Mouse (Mus musculus): ENCODE data around the gene Trim37.

Gene Trim37

DNA sequence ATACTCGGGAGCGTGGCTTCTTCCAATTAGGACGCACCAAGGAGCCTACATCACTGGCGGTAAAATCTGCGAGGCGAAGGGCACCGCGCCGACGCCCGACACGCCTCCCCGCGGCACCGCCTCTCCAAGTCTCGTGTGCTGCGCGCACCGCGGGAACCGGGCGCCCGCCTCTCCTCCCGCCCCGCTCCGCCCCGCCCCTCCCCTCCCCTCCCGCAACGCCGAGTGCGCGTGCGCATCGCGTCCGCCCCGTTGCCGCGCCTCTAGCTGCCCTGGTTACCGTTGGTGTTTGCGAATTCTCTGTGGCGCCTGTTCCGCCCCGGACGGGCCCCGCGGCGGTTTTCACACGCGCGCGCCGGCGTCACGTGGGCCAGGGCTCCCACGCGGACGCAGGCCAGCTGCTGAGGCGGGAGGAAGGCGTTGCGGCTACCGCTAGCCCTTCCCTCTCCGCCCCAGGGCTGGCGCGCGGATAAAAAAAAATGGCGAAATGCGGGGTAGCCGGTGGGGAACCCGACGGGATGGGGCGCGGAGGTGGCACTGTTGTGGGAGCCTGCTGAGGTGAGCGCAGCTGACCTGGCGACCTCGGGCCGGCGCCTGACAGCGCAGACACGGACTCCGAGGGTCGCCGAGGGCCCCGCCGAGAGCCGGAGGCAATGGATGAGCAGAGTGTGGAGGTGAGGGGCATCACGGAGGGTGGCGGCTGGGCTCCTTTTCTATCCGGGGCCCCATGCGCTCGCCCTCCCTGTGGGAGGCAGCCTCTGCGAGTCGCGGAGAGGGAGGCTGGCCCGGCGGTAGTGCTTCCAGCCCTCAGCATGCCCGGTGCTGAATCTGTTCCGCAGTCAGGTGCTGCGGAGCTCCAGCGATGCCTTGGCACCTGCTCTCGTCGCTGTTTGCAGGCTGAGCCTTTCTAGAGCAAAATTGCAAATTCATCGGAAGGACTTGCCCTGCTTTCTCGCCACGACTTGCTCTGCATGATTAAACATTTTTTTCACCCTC is at the start of gene Trim37:
TSS of gene Trim37 (plus strand) at position 254 of the 993 bp plus-strand sequence.
- peak; percentile 84 for DNase-seq (ENCODE audit: low spot score)

DNA sequence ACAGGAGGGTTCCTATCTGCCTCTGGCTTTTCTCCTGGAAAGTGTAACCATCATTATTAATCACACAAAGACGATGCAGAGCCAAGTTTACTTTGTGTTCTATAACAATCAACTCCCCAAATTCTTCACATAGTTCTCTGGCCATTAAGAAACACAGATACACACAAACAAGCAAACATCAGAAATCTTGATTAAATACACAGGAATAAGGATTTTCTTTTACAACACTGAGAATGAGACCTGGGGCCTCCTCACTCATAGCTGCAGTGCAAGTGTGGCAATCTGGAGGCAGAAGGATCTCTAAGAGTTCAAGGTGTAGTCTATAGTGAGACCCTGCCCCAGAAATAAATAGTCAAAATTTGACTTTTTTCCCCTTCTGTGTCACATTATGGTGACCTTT is 43.2 kb upstream of the Trim37 start:
- no peak for DNase-seq (ENCODE audit: low spot score)

DNA sequence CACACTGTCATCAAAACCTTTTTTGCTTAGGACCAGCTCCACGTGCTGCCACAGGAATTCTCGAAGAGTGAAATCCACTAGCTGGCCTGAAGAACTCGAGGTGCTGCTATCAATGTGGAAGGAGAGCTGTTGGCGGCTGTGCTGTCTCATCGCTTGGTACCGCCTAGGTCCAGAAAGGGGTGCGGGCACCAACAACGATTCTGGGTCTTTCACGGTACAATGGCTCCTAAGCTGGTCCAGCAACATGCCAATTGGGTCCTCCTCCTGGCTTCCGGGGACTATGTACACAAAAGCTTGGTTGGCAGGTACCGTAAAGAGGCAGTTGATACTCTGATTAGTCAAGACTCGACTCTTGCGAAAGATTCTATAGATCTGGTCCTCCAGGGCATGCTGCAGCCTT is 41.4 kb upstream of the Trim37 start:
- DNase-seq (ENCODE audit: low spot score) = no peak

DNA sequence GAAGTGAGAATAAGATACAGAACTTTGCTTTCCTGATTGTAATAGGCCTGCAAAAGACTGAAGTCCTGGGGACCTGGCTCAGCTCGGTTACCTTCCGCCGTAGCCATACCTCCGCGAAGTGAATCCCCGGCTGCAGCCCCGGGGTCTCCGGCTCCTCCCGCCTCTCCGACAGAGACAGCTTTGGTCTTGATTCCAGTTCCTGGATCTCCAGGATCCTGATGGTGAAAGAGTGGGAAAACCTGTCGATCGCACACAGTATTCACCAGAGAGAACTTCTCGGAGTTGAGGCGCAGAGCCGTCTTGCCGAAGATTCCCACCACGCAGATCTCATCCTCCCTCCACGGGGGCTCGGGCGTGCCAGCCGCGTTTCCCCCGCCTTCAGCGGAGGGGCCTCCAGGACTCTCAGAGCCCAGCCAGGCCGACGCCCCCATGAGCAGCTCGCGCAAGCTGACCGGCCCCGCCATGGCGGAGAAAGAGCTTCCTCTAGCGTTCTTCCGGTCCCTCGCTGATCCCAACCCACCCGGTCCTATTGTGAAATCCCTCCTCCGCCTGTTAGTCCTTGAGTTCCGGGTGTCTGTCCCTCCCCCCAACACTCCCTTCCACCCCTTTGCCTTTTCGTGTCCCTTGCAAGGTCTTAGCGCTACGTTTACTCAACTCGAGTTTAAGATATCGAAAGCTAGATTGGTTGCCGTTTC is 40.4 kb upstream of the Trim37 start, which contains the start of gene Smg8:
TSS of gene Smg8 (minus strand) at position 485 of the 695 bp plus-strand sequence.
- DNase-seq (ENCODE audit: low spot score) = peak; percentile 83

DNA sequence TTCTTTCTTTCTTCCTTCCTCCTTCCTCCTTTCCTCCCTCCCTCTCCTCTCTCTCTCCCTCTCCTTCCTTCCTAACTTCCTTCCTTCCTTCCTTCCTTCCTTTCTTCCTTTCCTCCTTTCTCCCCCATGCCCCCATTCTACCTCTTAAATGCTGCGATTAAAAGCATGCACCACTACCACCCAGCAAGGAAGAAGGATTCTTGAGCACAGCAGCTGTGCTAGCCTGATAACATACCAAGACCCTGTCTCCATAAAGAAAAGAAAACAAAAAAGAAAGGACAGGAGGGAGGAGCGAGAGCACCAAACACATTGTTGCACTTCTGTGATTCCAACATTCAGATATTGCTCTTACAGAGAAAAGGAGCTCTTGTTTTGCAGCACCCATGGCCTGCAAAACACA is 39.7 kb upstream of the Trim37 start:
- DNase-seq (ENCODE audit: low spot score) = no peak

DNA sequence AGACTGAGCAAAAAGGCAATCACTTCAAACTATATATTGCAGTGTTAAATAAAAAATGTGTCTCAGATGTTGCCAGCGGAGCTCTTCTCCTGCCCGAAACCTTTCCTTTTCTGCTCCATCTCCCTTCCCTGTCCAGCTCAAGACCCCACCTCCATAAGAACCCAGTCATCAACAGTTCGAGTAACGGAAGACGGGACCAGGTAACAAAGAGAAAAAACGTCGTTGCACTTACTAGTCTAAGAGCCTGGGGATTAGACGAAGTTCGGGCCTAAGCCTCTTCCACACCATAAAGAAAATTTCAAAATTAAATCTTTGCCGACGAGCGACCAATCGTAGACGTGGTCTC is 18.5 kb upstream of the Trim37 start, which contains the start of gene Prr11:
TSS of gene Prr11 (minus strand) at position 300 of the 346 bp plus-strand sequence.
- DNase-seq (ENCODE audit: low spot score) = no peak

DNA sequence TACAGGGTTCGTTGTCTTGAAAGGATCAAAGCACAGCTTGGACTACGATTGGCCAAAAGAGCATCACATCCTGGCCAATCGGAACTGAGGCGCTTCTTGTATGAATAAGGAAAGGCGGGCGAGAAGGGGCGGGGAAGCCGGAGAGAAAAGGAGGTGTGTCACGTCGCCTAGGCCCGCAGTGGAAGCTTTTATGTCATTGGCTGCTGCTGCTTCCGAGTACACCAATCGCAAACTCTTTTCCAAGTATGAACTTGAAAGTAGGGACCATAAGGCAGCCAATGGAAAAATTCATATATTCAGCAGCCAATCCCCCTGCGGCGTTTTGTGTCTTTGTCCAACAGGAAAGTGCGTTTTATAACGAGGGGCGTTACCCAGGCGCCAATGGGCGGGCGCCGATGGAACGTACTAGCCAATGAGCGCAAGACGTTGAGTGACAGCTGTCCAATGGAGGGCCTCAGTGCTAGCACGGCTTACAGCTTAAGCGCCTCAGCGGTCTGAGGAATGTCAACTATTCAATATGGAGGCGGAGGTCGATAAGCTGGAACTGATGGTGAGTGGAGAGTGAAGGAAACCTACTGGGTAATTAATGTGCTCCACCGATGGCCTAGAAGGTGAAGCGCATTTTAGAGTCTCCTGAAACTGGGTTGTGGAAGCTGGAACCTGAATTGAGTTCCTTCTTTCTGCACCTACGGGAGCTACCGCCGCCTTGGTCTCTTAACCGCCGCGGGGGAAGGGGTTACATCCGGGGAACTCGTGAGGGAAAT is 17.9 kb upstream of the Trim37 start, which contains the start of gene Ska2:
TSS of gene Ska2 (plus strand) at position 480 of the 764 bp plus-strand sequence.
- DNase-seq (ENCODE audit: low spot score) = peak; percentile 97

DNA sequence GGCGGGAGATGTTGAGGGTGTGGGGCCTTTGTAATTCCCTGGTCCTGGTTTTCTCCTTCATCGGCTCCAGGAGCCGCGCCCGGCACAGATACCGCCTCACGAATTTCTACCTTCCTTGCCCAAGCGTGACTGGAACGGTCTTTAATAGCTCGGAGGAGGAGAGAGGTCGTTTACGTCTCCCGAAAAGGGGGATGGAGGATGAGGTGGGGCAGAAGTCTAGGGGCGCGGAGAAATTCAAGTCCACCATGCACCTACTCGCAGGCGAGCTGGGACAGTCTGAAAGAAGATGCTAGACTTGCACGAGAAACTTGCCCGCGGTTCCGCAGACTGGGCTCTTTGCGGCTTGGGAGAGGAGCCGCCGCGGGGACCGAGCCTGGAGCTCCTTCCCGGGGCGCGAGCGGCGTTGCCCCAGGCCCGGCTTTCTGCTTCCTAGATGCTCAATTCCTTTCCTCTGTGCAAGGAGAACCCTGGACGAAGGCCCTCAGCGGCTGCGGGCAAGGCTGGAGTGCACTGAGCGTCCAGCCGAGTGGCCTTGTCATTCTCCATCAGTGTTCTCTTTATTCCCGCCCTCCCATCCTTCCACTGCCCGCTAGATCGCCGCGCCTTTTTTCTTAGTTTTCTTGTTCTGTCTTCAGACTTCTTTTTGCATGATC is 17.2 kb upstream of the Trim37 start:
- DNase-seq (ENCODE audit: low spot score) = peak; percentile 8

DNA sequence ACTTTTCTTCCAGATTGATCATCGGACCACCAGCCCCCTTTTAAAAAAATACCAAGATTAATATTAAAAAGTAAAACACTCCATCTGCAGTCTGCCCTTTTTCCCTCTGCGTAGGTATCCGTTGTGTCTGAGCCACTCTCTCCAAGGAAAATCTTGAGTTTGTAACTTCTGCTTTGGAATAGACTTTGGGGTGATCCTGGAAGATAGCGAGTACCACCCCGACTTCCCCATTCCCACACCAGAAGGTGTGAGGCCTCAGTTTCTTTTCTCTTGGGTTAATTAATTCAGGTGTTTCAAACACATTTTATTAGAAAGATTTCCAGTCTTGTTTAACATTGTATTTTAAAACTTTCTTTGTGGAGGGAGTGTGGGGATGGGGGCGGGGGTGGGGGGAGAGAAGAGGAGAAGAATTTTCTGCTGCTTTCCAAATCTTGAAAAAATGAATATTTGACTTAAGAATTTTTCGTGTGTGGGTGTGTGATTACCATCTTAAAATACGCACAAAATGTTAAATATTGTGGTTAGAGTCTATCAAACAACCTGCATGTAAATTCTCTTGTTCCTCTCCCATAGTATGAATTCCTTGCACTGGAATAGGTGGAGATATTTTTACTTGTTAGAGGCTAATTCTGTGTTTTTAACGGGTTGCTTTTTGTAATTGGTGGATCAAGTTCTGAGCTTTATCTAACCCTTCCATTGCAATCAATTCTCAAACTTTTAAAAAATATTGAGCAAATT is 16.5 kb upstream of the Trim37 start:
- no peak for DNase-seq (ENCODE audit: low spot score)

DNA sequence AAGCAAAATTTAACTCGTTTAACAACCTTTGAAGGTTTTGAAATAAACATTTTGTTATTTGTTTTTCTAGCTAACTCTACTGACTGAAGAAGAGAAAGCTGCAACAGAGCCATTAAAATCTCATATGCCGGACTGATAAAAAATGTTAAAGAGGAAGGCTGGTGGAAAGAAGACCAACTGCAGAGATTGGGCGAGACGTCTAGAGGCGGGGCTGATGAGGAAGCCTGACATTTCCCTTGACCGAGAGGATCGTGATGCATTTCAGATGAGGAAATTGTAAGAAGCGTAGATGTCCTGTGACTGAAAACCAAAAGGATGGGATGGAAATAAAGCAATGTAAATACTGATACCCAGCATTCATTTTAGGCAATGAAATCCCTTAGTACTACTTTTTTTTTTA is 5.0 kb upstream of the Trim37 start:
- DNase-seq (ENCODE audit: low spot score) = no peak

DNA sequence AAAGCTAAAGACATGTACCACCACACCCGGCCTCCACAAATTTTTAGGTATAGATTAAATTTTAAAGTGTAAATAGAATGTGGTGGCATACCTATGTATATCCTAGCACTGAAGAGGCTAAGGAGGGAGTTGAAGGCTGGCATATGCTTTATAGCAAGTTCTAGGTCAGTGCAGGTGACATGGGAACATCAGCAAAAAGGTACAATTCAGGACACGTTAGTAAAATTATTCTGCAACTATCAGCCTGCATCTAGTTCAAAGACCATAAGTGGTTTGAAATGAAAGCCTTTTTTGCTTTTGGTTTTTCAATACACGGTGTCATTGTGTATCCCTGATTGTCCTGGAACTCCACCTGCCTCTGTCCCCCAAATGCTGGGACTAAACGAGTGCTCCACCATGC is 1.3 kb upstream of the Trim37 start:
- DNase-seq (ENCODE audit: low spot score) = no peak

DNA sequence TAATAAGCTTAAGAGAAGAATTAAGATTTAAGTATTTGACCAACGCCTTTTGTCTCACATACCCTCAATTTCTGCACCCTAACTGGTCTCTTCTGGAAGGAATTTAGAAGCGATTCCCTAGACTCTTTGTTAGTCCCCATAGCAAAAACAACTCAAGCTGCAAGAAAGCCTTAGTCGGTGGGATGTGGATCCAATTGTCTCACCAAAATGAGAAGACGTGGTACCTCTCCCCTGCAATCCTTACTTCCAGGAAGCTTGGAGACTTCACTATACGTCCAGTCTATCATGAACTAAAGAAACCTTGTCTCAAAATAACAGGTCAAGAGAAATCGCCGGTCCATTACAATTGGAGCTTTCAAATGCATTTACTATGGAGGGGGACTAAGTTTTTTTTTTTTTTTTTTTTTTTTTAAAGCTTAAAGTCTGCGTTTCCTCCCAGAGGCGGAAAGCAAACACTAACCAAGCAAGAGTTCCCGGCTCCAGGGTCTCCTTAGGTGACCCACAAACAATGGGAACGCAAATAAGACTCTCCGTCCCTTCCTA is 525 bp upstream of the Trim37 start:
- no peak for DNase-seq (ENCODE audit: low spot score)

DNA sequence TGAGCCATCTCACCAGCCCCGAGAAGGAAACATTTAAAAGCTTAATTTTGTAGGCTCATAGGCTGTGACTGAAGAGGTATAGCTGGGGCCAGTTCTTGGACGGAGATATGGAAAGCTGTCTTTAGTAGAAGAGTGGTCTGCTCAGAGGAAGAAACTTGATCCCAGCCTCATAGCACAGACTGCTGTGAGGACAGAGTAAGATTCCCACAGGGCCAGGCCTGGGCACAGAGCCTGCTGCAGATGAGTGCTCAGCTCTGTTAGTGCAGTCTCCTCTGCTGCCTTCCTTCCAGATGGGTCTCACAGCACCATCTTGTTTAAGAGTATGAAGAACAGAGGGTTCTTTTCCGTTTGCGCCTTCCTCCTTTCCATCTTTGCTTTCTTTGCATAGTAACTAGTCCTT is 9.4 kb downstream of the Trim37 start:
- DNase-seq (ENCODE audit: low spot score) = no peak

DNA sequence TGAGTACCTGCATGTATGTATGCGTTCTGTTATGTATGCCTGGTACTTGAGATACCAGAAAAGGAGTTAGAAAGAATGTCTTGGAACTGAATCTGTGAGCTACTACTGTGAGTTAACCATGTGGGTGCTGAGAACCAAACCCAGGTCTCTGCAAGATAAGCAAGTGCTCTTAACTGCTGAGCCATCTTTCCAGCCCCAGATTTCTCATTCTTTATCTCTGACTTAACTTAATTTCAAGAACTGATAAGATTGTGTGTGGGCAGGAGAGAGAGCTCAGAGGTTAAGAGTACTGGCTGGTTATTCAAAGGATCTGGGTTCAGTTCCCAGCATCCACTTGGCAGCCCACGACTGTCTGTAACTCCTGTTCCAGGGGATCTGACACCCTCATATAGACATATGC is 31.1 kb downstream of the Trim37 start:
- no peak for DNase-seq (ENCODE audit: low spot score)

DNA sequence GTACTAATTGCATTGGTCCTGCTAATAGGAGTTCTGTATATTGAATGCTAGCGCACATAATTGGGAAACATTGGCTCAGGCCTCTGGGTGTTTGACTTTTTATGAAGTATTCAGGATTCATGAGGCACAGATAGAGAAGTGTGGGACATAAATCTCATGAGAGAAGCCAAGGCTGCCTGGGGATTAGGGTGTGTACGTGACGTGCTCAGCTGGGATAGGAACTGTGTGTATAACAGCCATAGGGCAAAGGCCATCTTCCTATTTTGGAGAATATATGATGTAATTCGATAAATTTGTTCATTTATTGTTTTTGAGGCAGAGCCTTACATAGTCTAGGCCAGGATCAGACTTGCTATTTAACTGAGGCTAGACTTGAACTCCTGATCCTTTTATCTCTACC is 35.8 kb downstream of the Trim37 start:
- no peak for DNase-seq (ENCODE audit: low spot score)

DNA sequence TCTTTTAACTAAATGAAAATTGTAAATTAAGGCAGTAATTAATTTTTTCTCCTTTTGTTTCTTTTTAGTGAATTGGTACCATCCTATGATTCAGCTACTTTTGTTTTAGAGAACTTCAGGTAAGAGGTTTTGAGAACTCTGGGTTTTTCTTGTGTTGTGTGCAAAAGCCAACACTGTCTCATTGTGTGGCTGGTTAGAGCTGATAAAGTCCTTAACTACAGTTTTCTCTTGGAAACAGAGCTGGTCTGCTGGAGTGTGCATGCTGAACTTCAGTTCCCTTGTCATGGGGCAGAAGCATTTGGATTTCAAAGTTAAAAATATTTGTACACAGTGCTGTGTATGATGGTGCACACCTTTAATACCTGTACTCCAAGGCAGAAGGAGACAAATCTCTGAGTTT is 36.9 kb downstream of the Trim37 start:
- no peak for DNase-seq (ENCODE audit: low spot score)

DNA sequence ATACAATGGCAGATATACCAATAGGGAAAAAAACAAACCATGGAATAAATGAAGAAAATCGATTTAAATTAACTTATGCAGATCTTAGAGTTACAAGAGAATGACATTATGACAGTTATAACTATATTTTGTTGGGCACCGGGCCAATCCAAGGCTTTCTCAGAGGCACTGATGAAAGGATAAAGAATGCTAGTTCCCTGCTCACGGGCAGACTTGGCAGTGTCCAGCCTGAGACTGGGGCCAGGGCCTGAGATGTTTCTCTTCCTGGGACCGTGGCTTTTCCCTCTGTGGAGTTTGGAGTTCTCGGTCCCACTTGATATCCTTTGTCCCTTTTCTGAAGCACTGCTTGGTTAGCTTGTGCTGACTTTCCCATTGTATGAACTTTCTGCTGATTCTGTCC is 46.7 kb downstream of the Trim37 start:
- peak; percentile 14 for DNase-seq (ENCODE audit: low spot score)

DNA sequence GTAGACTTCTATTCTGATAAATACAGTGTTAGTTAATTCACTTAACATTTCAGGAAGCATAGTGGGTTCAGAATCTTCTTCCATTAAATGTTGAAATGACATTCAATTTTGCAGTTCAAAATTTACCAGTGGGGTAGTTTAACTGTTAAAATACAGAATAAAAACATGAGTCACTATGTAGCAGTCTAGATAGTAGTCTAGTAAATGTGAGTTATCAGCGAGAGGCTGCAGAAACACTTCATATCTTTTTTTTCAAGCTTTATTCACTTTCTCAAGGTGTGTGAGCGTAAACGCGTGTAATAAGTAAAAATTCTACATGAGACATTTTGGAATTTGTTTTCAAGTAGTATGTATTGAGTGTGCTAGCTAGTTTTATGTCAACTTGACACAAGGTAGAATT is 48.2 kb downstream of the Trim37 start:
- no peak for DNase-seq (ENCODE audit: low spot score)

DNA sequence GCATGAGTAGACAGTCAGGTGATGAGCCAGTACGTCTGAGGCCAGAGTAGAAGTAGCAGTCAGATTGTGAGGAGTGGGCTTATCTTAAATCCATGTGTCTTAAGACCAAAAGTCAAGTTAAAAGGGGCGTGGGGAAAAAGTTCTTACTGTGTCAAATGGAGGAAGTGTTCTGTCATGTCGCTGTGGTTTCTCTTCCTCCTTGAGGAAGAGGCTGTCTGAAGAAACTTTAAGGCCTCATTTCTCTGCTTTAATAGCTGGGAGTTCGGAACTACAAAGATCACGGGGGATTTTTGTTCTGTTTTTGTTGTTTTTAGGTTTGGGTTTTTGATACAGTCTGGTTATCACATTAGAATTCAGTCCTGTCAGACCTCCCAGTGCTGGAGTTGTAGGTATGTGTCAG is 85.4 kb downstream of the Trim37 start:
- DNase-seq (ENCODE audit: low spot score) = no peak

DNA sequence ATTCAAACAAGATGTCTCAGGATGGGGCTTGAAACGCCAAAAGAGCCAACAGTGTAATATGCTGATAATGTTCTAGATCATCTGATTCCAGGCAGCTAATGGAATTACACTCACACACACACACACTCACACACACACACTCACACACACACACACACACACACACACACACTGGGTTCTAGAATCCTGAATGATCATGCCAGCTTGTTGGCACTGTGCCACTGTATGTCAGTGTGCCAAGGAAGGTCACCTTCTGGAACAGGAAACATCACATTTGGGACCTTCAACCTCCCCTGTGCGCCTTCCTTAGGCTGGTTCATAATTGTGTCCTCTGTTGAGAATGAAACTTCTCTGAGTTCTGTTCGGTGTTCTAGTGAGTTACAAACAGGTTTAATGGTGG is 95.8 kb downstream of the Trim37 start:
- DNase-seq (ENCODE audit: low spot score) = no peak

DNA sequence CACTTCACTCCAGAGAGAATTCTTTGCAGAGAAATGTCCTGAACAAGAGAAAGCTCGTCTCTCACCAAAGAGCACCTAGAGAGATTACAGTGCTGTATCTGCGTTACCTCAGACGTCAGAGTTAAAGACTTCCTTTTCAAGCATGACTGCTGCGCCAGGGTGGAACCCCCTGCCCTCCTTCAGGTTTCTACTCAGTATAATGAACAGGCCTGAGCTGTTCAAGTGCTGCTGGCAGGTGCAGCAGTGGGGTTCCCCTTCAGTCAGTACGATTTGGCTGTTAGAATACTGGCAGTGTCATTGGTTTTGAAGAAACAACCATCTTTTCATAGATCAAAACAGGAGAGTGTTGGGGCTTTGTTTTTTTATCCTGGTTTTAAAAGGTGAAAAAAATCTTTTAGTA is 100.2 kb downstream of the Trim37 start:
- DNase-seq (ENCODE audit: low spot score) = no peak
